Mouse (Mus musculus) kidney, adult 2 months (tissue): ENCODE data around the gene Cphx3.
"Not testable (repeated sequence)": the region's sequence is repeated elsewhere in the genome, so short reads cannot be mapped to it uniquely, and the experiment has no call there.

Experiments used
- CTCF ChIP-seq: fragments of 200-500 bp; conservative IDR thresholded peaks from 2 replicates; pipeline ENCODE4 v1.5.1; 2011; ENCODE audit warnings: low read depth, mild to moderate bottlenecking, control low read depth, low read length, moderate library complexity, mixed read lengths; ENCODE audit not compliant: insufficient read depth, insufficient read length
- POLR2A ChIP-seq: fragments of 200-500 bp; IDR thresholded peaks from one replicate; pipeline ENCODE4 v1.6.1; 2011; ENCODE audit warnings: low read depth, low read length, control low read depth

- not testable (repeated sequence) for TF ChIP-seq CTCF, POLR2A
Observed at GRCm38 (mm10) chr14:26161156-26161555, 79.1 kb downstream of the Cphx3 start.
